Mouse (Mus musculus): ENCODE data around the gene Gm6268.
A peak's percentile ranks its signal among the peaks of the same experiment; 100 is the strongest.

The Gm6268 gene

GRCm38 (mm10) chrX:36400980-36401379, at the start of gene Gm6268:
Gene Gm6268, plus strand, starts transcription at chrX:36401280.
- DNase-seq (ENCODE audit: low read depth): no peak

GRCm38 (mm10) chrX:36352446-36352845, 48.6 kb upstream of the Gm6268 start:
- DNase-seq (ENCODE audit: low read depth): peak; percentile 29

- DNase-seq (ENCODE audit: low read depth): peak; percentile 8
Measured at GRCm38 (mm10) chrX:36385340-36385739, 15.7 kb upstream of the Gm6268 start.

GRCm38 (mm10) chrX:36389971-36390370, 11.1 kb upstream of the Gm6268 start:
- DNase-seq (ENCODE audit: low read depth): no peak

- peak; percentile 32 for DNase-seq (ENCODE audit: low read depth)
Measured at GRCm38 (mm10) chrX:36390503-36390902, 10.6 kb upstream of the Gm6268 start.

- no peak for DNase-seq (ENCODE audit: low read depth)
Measured at GRCm38 (mm10) chrX:36392672-36393071, 8.4 kb upstream of the Gm6268 start.

- peak; percentile 42 for DNase-seq (ENCODE audit: low read depth)
Measured at GRCm38 (mm10) chrX:36393279-36393678, 7.8 kb upstream of the Gm6268 start.

GRCm38 (mm10) chrX:36402316-36402715, 1.2 kb downstream of the Gm6268 start:
- peak; percentile 2 for DNase-seq (ENCODE audit: low read depth)

GRCm38 (mm10) chrX:36419153-36419552, 18.1 kb downstream of the Gm6268 start:
- no peak for DNase-seq (ENCODE audit: low read depth)

GRCm38 (mm10) chrX:36434993-36435392, 33.9 kb downstream of the Gm6268 start:
- DNase-seq (ENCODE audit: low read depth): peak; percentile 33

GRCm38 (mm10) chrX:36437932-36438331, 36.9 kb downstream of the Gm6268 start:
- peak; percentile 58 for DNase-seq (ENCODE audit: low read depth)
